Mouse (Mus musculus) ES-Bruce4 (cell line): ENCODE data around the gene Mylk.

Experiments used
- CTCF ChIP-seq: IDR thresholded peaks from one replicate; pipeline ENCODE4 v1.8.1; 2011; ENCODE audit warnings: low read depth, low read length
- EP300 ChIP-seq: IDR thresholded peaks from 2 replicates; pipeline ENCODE4 v1.6.1; 2011; ENCODE audit warnings: low read depth, low read length; ENCODE audit not compliant: insufficient read depth
- POLR2A ChIP-seq: IDR thresholded peaks from one replicate; pipeline ENCODE4 v1.8.1; 2011; ENCODE audit warnings: low read length; ENCODE audit not compliant: insufficient read depth

- TF ChIP-seq POLR2A (no peak), CTCF (no peak), EP300 (no peak)
Observed at GRCm38 (mm10) chr16:34937611-34938010, 192.6 kb downstream of the Mylk start.
